Mouse (Mus musculus): ENCODE measurements around the gene Mmp15.
A peak's percentile ranks its signal among the peaks of the same experiment; 100 is the strongest.

Gene Mmp15

GRCm38 (mm10) chr8:95341721-95342120 is 10.3 kb upstream of the Mmp15 start:
- no peak for DNase-seq (ENCODE audit: low spot score)

- no peak for DNase-seq (ENCODE audit: low spot score)
These were observed 7.4 kb upstream of the Mmp15 start for GRCm38 (mm10) chr8:95344668-95345067.

- DNase-seq (ENCODE audit: low spot score), result peak; percentile 72
These were observed 5.2 kb upstream of the Mmp15 start for GRCm38 (mm10) chr8:95346643-95347545.

- DNase-seq (ENCODE audit: low spot score), result no peak
These were observed 3.7 kb upstream of the Mmp15 start for GRCm38 (mm10) chr8:95348356-95348755.

GRCm38 (mm10) chr8:95348811-95349630 is 3.0 kb upstream of the Mmp15 start:
- DNase-seq (ENCODE audit: low spot score), result no peak

GRCm38 (mm10) chr8:95351461-95351860 is 607 bp upstream of the Mmp15 start:
- no peak for DNase-seq (ENCODE audit: low spot score)

GRCm38 (mm10) chr8:95352871-95353866 is 1.1 kb downstream of the Mmp15 start:
- DNase-seq (ENCODE audit: low spot score), result no peak

- no peak for DNase-seq (ENCODE audit: low spot score)
These were observed 2.5 kb downstream of the Mmp15 start for GRCm38 (mm10) chr8:95354606-95355005.

GRCm38 (mm10) chr8:95358550-95359411 is 6.7 kb downstream of the Mmp15 start:
- DNase-seq (ENCODE audit: low spot score), result no peak

GRCm38 (mm10) chr8:95360181-95361015 is 8.3 kb downstream of the Mmp15 start:
- no peak for DNase-seq (ENCODE audit: low spot score)

- no peak for DNase-seq (ENCODE audit: low spot score)
These were observed 8.9 kb downstream of the Mmp15 start for GRCm38 (mm10) chr8:95361016-95361341.

GRCm38 (mm10) chr8:95362272-95362671 is 10.2 kb downstream of the Mmp15 start:
- DNase-seq (ENCODE audit: low spot score), result no peak

GRCm38 (mm10) chr8:95363849-95364248 is 11.8 kb downstream of the Mmp15 start:
- no peak for DNase-seq (ENCODE audit: low spot score)

GRCm38 (mm10) chr8:95369581-95370326 is 17.7 kb downstream of the Mmp15 start:
- no peak for DNase-seq (ENCODE audit: low spot score)

GRCm38 (mm10) chr8:95373389-95374002 is 21.4 kb downstream of the Mmp15 start:
- no peak for DNase-seq (ENCODE audit: low spot score)

- no peak for DNase-seq (ENCODE audit: low spot score)
These were observed 22.4 kb downstream of the Mmp15 start for GRCm38 (mm10) chr8:95374429-95374828.

GRCm38 (mm10) chr8:95375374-95375930 is 23.4 kb downstream of the Mmp15 start:
- DNase-seq (ENCODE audit: low spot score), result no peak

GRCm38 (mm10) chr8:95376309-95376999 is 24.4 kb downstream of the Mmp15 start:
- DNase-seq (ENCODE audit: low spot score), result no peak

Measured in ovary, postnatal 14 days (tissue).